Mouse (Mus musculus) midbrain, embryonic 12.5 days (tissue): ENCODE results near the gene Ptgir. TPM values are rescaled to one million over a fixed set of nuclear protein-coding genes. Genes with fewer than 3 reads are reported as not detected.

Source experiments
- ATAC-seq: fragments of 200-750 bp; cut with Nextera tagmentation; 2 replicates; pipeline ENCODE4 v1.8.0; 2017; ENCODE audit warnings: low read depth, moderate TSS enrichment, moderate library complexity; ENCODE audit not compliant: low FRiP score
- H3K27ac ChIP-seq: fragments of 300-500 bp; sonication (generic); replicated peaks from 2 replicates; pipeline ENCODE4 v1.5.1; 2016; ENCODE audit warnings: mild to moderate bottlenecking
- H3K27me3 ChIP-seq: fragments of 300-500 bp; sonication (generic); 2 replicates; pipeline ENCODE4 v1.6.1; 2016; ENCODE audit warnings: mild to moderate bottlenecking
- H3K36me3 ChIP-seq: fragments of 300-500 bp; sonication (generic); 2 replicates; pipeline ENCODE4 v1.6.1; 2016
- H3K4me1 ChIP-seq: fragments of 300-500 bp; sonication (generic); 2 replicates; pipeline ENCODE4 v1.6.1; 2016
- H3K4me2 ChIP-seq: fragments of 300-500 bp; sonication (generic); replicated peaks from 2 replicates; pipeline ENCODE4 v1.6.1; 2016; ENCODE audit warnings: mild to moderate bottlenecking, moderate library complexity
- H3K4me3 ChIP-seq: fragments of 300-500 bp; sonication (generic); 2 replicates; pipeline ENCODE4 v1.5.1; 2016; ENCODE audit warnings: mild to moderate bottlenecking
- H3K9ac ChIP-seq: fragments of 300-500 bp; sonication (generic); replicated peaks from 2 replicates; pipeline ENCODE4 v1.6.1; 2016; ENCODE audit warnings: mild to moderate bottlenecking, moderate library complexity
- H3K9me3 ChIP-seq: fragments of 300-500 bp; sonication (generic); 2 replicates; pipeline ENCODE4 v1.6.1; 2016; ENCODE audit warnings: mild to moderate bottlenecking
- WGBS: fragments of 180-500 bp; shearing (Covaris S2); methylation state at CpG from one replicate; pipeline ENCODE4 v1.1.7; 2016; 5-methylcytosine and 5-hydroxymethylcytosine counted together
- polyA plus RNA-seq: library from polyadenylated mRNA; unstranded; fragments of >200 nt; fragmentation: Nextera tagmentation; extraction: Ambion mirVana; gene quantifications from 2 replicates; pipeline ENCODE4 v1.2.1, GENCODE M21; 2016

Gene Ptgir
- polyA plus RNA-seq, 1 experiment from 2014 or later, result 1.2 TPM

- no peaks in the 10 kb centered on the region for H3K27me3 ChIP-seq
- H3K9me3 ChIP-seq, result no peaks in the 10 kb centered on the region
- no peaks in the 10 kb centered on the region for H3K36me3 ChIP-seq
- 3% methylated on average over 1 of the region's 1 CpGs for WGBS
- peaks cover 16% of the 10 kb centered on the region for H3K4me1 ChIP-seq
- no peak overlapping the region for H3K27ac ChIP-seq
- no peak overlapping the region for H3K4me3 ChIP-seq
- H3K4me2 ChIP-seq, result no peak overlapping the region
- H3K9ac ChIP-seq, result no peak overlapping the region
- no peak for ATAC-seq
Observed at GRCm38 (mm10) chr7:16930850-16931249, 24.6 kb downstream of the Ptgir start.

DNA sequence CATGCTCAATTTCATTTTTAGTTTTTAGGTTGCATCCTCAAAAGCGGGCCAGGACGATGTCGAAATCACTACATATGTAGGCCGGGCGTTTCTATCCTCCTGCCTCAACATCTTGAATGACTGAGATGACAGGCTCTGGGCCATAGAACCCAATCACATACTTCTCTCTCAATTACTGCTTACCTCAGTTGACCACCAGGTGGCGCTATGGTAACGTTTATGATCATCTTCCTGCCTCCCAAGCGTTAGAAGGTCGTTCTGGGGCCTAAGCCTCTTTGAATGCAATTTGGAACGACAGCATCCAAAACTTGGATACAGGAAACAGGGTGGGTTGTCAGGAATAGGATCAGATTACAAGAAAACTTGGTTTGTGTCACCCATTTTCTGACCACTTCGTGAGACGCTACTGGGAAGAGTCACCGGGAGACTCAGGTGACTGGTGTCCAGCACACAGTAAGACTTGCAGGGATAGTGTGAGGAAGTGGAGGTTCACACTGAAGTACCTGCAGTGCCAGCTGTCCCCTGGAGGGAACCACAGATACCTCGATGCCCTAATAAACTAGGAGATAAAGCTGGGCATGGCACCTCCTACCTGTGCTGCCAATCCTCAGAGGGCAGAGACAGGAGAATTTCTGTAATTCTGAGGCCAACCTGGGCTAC, 25.8 kb downstream of the Ptgir start:
- no peak overlapping the region for H3K9ac ChIP-seq
- no peaks in the 10 kb centered on the region for H3K27me3 ChIP-seq
- H3K27ac ChIP-seq, result no peak overlapping the region
- H3K36me3 ChIP-seq, result no peaks in the 10 kb centered on the region
- ATAC-seq, result peak; percentile 64
- peaks cover 16% of the 10 kb centered on the region for H3K4me1 ChIP-seq
- no peaks in the 10 kb centered on the region for H3K9me3 ChIP-seq
- no peak overlapping the region for H3K4me2 ChIP-seq
- 19% methylated on average over 14 of the region's 14 CpGs for WGBS
- no peak overlapping the region for H3K4me3 ChIP-seq

- Histone ChIP-seq H3K9me3 (no peaks in the 10 kb centered on the region), H3K4me3 (no peak overlapping the region), H3K9ac (no peak overlapping the region), H3K27me3 (no peaks in the 10 kb centered on the region), H3K4me1 (peaks cover 16% of the 10 kb centered on the region), H3K36me3 (no peaks in the 10 kb centered on the region), H3K27ac (peak overlapping the region; percentile 54; the same call in 1 of the 2 replicates), H3K4me2 (no peak overlapping the region)
- 39% methylated on average over 14 of the region's 14 CpGs for WGBS
- ATAC-seq, result peak; percentile 39; the same call in 1 of the 2 replicates
Observed at GRCm38 (mm10) chr7:16932704-16933577, 26.7 kb downstream of the Ptgir start.

DNA sequence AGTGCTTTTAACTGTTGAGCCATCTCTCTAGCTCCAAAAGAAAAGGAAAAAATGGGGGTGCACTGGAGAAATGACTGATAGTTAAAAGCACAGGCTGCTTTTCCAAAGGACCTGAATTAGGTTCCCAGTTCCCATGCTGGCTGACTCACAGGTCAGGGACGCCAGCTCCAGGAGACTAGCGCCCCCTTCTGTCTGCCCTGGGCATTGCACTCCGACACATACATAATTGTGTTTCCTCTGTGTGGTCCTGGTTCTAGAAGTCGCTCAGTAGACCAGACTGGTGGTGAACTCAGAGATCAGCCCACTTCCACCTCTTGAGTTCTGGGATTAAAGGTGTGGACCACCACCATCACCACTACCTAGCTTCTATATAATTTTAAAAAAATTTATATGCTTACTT, 31.0 kb downstream of the Ptgir start:
- peaks cover 36% of the 10 kb centered on the region for H3K4me1 ChIP-seq
- no peaks in the 10 kb centered on the region for H3K27me3 ChIP-seq
- no peak overlapping the region for H3K4me3 ChIP-seq
- no peak for ATAC-seq
- no peaks in the 10 kb centered on the region for H3K9me3 ChIP-seq
- H3K4me2 ChIP-seq, result no peak overlapping the region
- H3K27ac ChIP-seq, result no peak overlapping the region
- no peak overlapping the region for H3K9ac ChIP-seq
- H3K36me3 ChIP-seq, result no peaks in the 10 kb centered on the region
- 55% methylated on average over 4 of the region's 4 CpGs for WGBS

- no peak overlapping the region for H3K9ac ChIP-seq
- no peak overlapping the region for H3K4me3 ChIP-seq
- ATAC-seq, result peak; percentile 85
- peaks cover 31% of the 10 kb centered on the region for H3K4me1 ChIP-seq
- H3K9me3 ChIP-seq, result no peaks in the 10 kb centered on the region
- WGBS, result 70% methylated on average over 17 of the region's 17 CpGs
- H3K27me3 ChIP-seq, result no peaks in the 10 kb centered on the region
- no peaks in the 10 kb centered on the region for H3K36me3 ChIP-seq
- H3K27ac ChIP-seq, result peak overlapping the region; percentile 80
- H3K4me2 ChIP-seq, result peak overlapping the region; percentile 19
Observed at GRCm38 (mm10) chr7:16938117-16938791, 32.0 kb downstream of the Ptgir start.

- WGBS, result 47% methylated on average over 7 of the region's 7 CpGs
- Histone ChIP-seq H3K27me3 (peaks cover 5% of the 10 kb centered on the region), H3K4me3 (no peak overlapping the region), H3K9ac (no peak overlapping the region), H3K9me3 (no peaks in the 10 kb centered on the region), H3K36me3 (no peaks in the 10 kb centered on the region), H3K27ac (peak overlapping the region; percentile 56; the same call in 1 of the 2 replicates), H3K4me1 (peaks cover 42% of the 10 kb centered on the region), H3K4me2 (no peak overlapping the region)
- ATAC-seq, result no peak
Observed at GRCm38 (mm10) chr7:16940292-16940691, 34.0 kb downstream of the Ptgir start.

GRCm38 (mm10) chr7:16942861-16943260, 36.6 kb downstream of the Ptgir start:
- Histone ChIP-seq H3K4me2 (no peak overlapping the region), H3K9ac (no peak overlapping the region), H3K27ac (peak overlapping the region; percentile 84), H3K4me3 (no peak overlapping the region), H3K36me3 (no peaks in the 10 kb centered on the region), H3K4me1 (peaks cover 67% of the 10 kb centered on the region), H3K9me3 (no peaks in the 10 kb centered on the region), H3K27me3 (peaks cover 31% of the 10 kb centered on the region)
- no peak for ATAC-seq
- whole genome bisulfite sequencing, result 57% methylated on average over 4 of the region's 4 CpGs

DNA sequence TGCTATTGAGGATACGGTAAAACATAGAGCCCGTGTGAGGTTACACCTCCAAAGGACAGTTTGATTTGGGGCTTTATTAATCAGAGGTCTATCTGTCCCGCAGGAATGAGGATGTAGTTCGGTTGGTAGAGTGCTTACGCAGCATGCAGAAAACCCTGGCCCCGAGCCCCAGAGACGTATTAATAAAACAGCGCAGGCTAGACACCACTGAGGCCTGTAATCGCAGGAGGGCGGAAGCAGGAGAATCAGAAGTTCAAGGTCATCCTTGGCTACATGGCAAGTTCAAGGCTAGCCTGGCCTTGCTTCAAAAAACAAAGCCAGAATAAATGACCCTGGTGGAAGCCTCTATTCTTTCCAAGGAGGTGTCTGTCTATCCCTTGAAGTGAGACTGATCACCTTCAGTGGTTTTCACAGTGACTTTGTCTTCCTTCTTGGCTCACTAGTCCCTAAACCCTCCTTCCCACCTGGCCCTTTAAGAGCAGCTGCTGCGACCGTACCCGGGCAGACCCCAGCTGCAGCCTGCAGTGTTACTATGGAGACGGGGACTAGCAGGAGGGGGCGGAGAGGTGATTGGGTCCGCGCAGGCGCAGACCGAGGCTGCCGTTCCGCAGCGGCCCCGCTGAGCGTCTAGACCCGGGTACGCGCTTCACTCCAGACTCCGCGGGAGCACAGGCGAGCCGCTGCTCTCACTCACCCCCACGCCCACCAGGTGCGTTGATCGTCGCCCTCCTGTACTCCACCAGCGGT, 37.9 kb downstream of the Ptgir start, which contains the start of gene Pnmal2:
Pnmal2 (plus strand) TSS at position 622 of the 747 bp plus-strand sequence.
- H3K27me3 ChIP-seq, result peaks cover 44% of the 10 kb centered on the region
- H3K36me3 ChIP-seq, result no peaks in the 10 kb centered on the region
- H3K4me3 ChIP-seq, result peak within 1 kb of the TSS; percentile 65
- H3K4me2 ChIP-seq, result peak within 1 kb of the TSS; percentile 78
- WGBS, result 15% methylated on average over 35 of the region's 36 CpGs
- H3K4me1 ChIP-seq, result peaks cover 72% of the 10 kb centered on the region
- no peaks in the 10 kb centered on the region for H3K9me3 ChIP-seq
- H3K9ac ChIP-seq, result peak within 1 kb of the TSS; percentile 91
- ATAC-seq, result peak; percentile 91
- H3K27ac ChIP-seq, result peak within 1 kb of the TSS; percentile 84

- Histone ChIP-seq H3K4me2 (peak overlapping the region; percentile 78), H3K4me1 (peaks cover 76% of the 10 kb centered on the region), H3K27ac (peak overlapping the region; percentile 84), H3K27me3 (peaks cover 50% of the 10 kb centered on the region), H3K4me3 (peak overlapping the region; percentile 65), H3K36me3 (no peaks in the 10 kb centered on the region), H3K9me3 (no peaks in the 10 kb centered on the region), H3K9ac (peak overlapping the region; percentile 91)
- 1% methylated on average over 22 of the region's 22 CpGs for WGBS
- ATAC-seq, result peak; percentile 50
Observed at GRCm38 (mm10) chr7:16944808-16945315, 38.6 kb downstream of the Ptgir start.

- Histone ChIP-seq H3K9ac (peak overlapping the region; percentile 91), H3K4me2 (peak overlapping the region; percentile 78), H3K9me3 (no peaks in the 10 kb centered on the region), H3K4me1 (peaks cover 70% of the 10 kb centered on the region), H3K27ac (peak overlapping the region; percentile 84), H3K36me3 (no peaks in the 10 kb centered on the region), H3K4me3 (peak overlapping the region; percentile 65), H3K27me3 (peaks cover 50% of the 10 kb centered on the region)
- WGBS, result 12% methylated on average over 17 of the region's 17 CpGs
- ATAC-seq, result no peak
Observed at GRCm38 (mm10) chr7:16945419-16945818, 39.1 kb downstream of the Ptgir start.
